Mouse (Mus musculus) layer of hippocampus, adult 18-20 months (tissue): ENCODE measurements around the gene Ccdc34. TPM values are rescaled to one million over a fixed set of nuclear protein-coding genes. Genes with fewer than 3 reads are reported as not detected.
"Not testable (repeated sequence)": the region's sequence is repeated elsewhere in the genome, so short reads cannot be mapped to it uniquely, and the experiment has no call there.

Experiments used
- DNase-seq, 2 experiments: peaks; one replicate each; pipeline ENCODE4 v3.0.0; 2022; ENCODE audit warnings: low spot score in 2 of 2
- total RNA-seq, 2 experiments: library from RNA; stranded (reverse); gene quantifications; 2 replicates each; pipeline ENCODE4 v1.2.3; 2021

Ccdc34 gene
- total RNA-seq, 2 experiments from 2014 or later = 14.1 to 15.3 TPM

DNA sequence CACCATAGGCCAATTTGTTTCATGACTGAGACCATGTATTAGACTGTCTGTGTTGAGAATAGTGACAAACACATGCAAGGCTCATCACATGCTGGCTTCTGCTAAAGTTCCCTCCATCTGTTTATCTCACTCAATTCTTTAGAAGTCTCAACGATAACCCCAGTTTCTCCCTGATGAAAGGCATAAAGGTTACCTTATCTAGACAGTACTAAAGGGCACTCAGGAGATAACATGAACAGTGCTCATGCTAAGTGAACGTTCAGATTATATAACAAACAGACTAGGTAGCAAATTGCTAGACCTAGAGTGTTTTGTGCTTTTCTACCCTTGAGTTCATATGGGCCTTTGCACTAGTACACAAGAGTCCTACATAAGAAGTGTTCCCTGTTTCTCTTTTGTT lies 59.6 kb downstream of the Ccdc34 start:
- no peak for DNase-seq

DNA sequence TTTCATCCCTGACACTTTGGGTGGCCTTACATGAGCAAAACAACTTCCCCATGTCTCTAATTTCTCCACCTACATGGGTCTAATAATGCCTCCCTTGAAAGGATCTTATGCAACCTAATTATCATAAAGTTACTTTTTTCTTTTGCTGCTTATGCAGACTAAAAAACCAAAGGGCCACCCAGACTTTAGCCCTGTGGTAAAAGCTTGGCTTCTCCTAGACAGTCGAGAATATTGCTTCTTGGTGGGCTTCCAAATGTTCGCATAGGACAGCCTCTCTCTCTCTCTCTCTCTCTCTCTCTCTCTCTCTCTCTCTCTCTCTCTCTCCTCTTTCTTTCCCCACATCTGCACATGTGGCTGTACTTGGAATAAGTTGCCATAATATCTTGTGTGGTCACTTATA lies 60.0 kb downstream of the Ccdc34 start:
- DNase-seq = no peak

DNA sequence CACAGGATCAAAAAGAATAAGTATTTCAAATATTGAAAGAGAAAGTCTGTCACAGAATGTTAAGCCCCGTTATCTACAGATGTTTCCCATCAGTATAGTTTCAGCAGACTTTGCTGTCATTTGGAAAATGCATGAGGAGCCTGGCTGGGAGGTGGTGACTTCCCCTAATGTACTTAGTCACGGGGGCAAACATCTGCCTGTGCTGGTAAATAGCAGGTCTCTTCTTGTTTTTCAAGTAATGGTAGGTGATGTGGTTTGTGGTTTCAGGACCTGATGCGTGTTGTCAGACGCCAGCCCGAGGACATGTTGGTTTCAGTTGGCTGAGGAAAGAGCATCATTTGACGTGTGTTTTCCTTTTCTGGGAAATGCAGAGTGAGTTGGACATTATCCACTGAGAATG lies 62.9 kb downstream of the Ccdc34 start:
- no peak for DNase-seq

DNA sequence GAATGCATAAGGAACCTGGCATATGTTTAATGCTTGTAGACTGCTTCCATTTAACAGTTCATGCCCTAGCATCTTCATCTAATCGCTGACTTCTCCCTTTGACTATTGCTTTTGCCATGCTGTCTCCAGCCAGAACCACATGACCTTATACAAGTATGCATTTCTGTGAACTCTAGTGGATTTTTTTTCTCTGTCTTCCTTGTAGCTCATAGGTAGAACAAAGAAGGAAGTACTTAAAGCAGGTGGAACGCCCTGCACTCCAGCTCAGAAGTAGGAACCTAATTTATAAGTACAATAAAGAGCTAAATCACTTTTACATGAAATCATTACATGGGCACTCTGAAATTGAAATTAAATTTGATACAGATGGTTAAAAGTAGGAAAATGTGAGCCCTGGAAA lies 65.4 kb downstream of the Ccdc34 start:
- DNase-seq = no peak

DNA sequence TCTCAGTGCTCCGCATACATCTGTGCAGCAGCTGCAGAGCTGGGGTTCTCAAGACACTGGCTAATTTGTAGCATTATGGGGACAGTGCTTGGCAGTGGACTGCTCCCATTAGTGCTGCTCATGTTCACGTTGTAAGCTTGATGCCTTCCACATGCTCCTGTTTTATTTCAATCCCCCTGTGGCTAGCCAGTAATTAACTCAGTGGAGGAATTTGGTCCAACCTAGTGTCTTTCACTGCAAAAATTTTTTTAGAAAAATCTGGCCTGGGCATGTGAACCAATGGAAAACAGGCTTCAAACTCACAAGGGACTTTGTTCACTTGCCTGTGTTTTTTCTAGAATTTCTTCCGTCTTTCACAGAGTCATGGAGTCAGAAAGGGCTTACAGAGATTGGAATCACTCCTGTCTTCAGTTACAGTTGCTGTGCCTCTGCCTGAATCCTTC lies 68.1 kb downstream of the Ccdc34 start:
- no peak for DNase-seq

DNA sequence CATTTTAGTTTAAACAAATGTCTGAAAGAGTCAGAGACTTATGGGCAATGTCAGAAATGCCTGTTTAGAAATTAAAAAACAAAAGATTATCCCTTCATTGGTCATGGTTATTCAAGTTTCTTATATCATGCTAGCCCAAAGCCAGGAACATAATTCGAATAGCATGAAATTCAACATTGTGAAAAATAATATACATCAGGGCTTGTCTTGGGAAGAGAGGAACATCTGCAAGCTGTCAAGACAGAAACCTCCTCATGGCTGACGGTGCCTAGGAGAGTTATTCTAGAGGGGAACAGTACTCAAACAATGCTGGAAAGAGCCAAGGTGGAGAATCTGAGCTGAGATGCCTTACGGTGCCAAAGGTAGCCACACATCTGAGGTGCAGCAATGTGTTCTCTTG lies 96.5 kb downstream of the Ccdc34 start:
- no peak for DNase-seq

DNA sequence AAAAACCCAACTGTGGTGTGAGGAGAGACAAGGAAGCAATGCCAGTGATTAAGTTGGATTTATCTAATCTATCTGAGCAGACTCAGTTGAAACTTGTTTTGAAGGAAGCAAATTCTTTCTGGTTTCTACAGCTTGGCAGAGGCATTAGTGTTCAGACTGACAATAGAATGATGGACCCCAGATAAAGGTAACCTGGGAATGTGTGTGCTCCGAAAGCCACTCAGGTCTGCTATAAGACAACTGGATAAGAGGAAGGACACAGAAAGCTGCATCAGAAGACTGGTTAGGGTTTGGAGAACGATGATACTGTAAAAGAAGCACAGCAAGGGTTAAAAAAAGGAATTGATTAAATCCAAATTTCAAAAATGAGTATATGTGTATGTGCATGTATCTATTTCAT lies 111.8 kb downstream of the Ccdc34 start:
- no peak for DNase-seq

DNA sequence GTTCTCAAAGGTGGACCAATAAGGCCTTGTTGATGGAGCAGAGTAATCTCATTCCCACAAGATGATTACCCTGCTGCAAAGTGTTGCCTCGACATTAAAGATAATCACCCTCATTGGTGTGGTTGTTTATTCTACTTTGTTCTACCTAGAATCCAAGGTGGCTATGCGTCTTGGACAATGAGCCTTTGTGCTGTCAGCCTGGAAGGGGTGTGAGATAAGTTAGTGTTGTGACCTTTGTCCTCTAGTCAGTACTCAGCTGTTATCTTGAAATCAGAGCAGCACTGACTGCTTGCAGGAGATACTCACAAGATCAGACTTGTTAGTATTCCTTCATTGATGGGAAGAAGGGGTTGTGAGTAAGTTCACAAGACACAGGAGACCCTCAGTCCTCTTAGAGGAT lies 114.0 kb downstream of the Ccdc34 start:
- no peak for DNase-seq

DNA sequence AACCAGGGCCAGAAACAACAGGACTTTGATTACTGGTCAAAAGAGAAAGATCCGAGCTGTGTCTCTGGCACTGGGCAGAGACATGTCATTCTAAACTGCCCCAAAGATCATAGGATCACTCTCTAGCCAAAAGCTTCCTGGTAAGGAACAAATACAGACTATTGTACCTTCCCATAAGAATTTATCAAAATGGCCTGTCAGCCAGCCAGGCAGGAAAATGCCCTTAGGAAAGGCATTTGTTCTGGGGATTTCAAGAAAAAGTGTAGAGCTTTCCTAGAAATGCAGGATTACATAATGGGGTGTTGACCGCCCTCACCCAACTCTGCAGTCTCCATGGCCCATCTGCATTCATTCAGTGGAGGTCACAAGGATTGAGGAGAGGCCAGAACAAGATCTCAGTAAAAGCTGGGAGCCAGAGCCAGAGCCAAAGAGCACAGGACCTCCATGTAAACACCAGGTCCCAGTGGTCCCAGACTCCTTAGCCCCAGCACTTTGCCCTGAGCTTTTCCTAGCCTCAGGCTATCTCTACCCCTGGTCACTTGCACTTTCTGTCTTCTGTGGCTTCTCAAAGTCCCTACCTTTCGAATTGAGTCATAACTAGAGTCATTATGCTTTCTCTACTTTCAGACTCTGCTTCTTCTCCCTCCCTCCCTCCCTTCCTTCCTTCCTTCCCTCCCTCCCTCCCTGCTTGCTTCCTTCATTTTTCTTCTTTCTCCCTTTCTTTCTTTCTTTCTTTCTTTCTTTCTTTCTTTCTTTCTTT lies 115.9 kb downstream of the Ccdc34 start:
- DNase-seq = no peak

DNA sequence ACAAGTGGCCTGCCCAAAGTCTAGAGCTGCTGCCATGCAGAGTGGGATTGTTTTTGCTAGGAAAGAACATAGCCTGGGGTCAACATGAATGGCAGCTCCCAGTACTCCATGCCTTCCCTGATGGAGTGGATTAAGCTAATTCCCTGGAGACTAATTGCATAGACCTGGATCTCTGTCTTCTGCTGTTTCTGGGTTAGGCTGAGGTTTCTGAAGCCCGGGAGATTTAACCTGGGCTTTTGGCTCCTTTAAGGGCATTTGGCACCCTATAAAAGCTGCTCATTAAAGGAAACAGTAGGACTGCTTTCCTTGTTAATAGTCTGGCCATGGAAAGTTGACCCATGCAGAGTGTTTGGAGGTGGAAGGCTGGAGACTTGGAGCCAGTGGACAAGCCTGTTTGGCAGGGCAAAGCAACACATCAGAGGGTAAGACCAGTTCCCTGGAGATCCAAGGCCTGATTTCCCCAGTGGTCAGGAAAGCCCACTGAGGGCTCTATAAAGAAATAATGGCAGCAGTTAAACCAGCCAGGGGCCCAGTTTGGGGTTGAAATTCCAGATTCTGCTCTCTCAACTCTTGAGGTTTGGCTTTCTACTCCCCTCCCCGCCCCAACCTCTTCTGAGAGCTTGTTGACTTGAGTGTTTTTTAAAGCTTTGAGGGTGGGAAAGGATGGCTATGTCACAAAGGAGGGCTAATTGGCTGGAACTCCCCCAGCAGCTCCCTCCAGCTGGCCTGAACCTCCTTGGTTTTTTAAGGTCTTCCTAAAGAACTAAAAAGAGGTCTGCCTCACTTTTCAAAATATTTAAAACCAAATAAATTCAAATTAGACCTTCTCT lies 117.4 kb downstream of the Ccdc34 start:
- DNase-seq = peak; percentile 19 to 42

DNA sequence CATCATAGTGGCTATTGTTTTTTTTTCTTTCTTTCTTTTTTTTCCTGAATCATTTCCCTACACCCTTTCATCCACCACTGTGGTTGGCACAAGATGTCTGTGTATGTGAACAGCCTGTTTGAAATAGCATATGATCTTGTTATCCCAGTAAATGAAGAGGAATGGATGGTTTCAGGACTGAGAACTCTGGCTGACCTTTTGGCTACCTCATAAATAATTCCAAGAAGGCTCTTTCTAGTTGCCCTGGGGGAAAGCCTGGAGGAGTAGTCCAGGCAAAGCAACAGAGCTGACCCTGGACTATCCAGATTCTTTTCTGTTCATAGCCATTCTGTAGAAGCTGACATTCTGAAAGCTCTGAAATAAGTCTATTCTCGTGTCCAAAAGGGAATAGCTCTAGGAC lies 119.7 kb downstream of the Ccdc34 start:
- DNase-seq = no peak

DNA sequence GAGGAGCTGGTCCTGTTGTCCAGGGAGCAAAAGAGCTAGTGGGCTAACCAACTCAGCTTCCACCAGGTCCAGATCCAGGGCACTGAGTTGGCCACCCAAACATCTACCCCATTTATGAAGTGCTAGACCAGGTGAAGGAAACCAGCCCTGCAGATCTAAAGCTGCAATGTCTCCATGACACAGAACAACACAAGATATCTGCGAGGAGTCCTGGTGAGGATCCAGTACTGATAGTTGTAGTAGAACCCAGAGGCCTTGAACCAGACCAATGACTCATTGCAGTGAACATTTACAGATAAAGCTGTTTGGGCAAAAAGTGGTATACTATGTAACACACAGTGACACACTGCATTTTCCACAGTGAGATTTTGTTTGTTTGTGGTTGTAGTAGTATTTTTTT lies 120.5 kb downstream of the Ccdc34 start:
- DNase-seq = no peak

DNA sequence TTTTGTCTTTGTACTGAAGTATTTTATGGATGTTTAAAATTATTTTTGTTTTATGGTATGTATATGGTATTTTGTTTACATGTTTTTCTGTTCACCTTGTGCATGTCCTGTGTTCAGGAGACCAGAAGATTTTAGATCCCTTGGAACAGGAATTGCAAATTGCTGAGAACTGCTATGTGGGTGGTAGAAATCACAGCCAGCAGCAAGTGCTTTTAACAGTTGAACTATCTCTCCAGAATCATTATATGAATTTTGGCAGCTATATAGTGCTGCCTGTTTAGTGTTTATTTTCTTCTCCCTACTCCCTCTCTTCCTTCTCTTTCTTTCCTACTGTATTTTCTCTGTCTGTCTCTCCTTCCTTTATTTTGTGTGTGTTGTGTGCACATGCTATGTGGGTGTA lies 130.4 kb downstream of the Ccdc34 start:
- not testable (repeated sequence) for DNase-seq

DNA sequence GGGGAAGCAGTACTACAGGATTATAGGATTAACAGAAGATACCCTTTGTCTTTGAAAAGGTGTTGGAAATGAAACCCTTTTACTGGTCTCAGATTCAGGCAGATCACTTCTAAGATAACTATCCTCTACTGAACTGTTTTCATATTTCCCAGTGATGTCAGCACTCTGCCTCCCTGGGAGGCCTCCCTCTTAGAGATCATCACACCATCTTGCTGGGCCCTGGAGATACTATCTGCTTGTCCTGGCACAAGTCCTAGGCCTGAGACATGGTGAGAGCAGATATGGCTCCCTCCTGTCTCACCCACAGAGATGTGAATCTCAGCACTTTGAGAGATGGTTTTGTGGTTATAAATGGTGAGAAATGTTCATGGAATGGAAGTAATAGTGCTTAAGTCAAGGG lies 131.6 kb downstream of the Ccdc34 start:
- DNase-seq = no peak

DNA sequence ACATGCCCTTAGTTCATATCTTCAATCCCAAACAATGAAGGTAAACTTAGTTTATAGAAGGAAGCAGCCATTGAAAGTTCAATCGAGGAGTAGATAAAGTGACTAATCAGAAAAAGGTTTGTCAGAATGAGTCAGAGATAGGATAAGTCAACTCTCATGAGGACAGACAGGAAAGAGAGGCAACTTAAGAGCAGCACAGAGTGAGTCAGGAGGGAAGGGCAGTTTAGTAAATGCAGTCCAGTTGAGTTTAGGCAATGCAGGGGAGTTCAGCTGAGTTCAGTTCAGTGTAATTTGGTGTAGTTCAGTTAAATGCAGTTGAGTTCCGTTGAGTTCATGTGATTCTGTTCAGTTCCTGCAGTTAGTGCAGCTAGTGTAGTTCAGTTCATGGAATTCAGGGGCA lies 138.7 kb downstream of the Ccdc34 start:
- DNase-seq = no peak

DNA sequence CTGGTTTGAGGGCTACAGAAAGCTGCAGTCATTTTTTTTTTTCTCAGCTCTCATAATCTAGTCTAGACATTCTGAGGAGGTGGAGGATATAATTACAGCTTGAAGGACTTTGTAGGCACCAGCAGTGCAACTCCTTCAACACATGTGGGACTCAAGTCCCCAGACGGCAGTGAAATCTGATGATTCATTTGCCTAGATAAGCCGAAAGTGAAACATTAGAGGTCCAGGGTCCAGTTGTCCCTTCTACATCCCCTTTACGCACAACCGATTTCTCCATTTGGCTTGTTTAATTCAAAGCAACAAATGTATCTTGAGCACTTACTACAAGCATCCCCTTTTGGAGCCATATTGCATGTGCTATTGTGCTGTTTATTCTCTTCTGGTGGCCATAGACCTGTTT lies 147.4 kb downstream of the Ccdc34 start:
- no peak for DNase-seq

DNA sequence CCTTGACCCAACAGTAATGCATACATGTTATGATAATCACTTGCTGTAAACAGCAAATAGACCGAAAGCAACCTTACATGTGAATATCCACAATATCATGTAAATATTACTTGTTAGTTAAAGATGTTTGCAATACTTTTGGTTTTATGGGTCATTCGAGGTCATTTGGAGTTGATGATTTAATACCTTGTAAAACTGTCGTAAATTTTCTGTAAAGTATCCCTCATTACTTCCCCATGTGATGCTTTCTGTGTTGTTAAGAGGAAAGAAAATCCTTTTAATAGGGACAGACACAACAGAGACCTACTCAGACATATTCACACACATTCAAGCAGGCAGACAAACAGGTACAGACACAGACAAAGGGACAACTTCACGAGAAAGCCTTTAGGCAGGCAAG lies 150.1 kb downstream of the Ccdc34 start:
- no peak for DNase-seq

DNA sequence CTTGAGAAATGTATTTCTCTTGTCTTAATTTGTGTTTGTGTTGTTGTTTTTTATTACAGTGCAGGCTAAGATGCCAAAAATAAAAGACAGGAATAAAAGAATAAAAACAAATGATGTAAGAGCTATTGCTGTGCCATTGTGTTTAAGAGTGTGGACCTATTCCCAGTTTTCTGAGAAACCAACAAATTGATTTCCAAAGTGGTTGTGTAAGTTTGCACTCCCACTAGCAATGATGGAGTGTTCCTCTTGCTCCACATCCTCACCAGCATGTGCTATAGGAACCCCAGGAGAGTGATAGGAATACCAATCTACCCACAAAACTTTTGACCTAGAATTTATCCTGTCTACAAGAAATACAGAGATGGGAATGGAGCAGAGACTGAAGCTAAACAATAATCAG lies 150.7 kb downstream of the Ccdc34 start:
- no peak for DNase-seq

DNA sequence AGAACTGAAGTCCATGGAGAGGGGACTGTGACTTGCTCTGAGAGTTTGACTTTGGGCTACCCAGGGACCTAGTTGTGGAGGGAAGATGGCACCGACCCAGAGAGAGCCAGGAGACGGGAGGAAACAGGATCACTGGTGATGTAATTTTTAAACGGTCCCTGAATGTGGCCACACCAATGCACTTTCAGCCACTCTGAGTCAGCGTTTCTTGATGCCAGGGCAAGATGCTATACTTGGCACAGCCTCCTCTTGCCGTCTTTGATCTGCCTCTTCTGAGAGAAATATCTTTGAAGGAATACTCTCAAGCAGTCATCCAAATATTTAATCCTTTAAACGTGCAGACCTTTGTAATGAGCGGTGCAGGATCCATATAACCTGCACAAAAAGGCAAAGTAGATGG lies 154.8 kb downstream of the Ccdc34 start:
- no peak for DNase-seq

DNA sequence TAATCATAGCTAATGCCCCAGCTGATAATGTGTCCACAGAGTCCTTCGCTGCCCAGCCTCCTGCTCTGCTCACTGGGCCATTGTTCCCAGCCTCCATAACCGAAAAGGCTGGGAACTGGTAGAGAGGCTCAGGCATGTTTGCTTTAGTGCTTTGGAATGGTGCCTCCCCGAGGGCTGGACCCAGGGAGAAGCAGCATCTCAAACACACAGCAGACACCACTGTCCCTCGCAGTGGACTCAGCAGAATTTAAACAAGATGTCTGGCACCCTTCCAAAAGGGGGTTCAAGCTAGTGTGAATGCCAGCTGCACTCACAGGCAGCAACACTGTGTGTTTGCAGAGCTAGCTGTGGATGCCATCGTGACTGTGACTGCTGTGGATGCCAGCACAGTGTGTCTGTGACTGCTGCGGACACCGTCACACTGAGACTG lies 156.2 kb downstream of the Ccdc34 start:
- no peak for DNase-seq

DNA sequence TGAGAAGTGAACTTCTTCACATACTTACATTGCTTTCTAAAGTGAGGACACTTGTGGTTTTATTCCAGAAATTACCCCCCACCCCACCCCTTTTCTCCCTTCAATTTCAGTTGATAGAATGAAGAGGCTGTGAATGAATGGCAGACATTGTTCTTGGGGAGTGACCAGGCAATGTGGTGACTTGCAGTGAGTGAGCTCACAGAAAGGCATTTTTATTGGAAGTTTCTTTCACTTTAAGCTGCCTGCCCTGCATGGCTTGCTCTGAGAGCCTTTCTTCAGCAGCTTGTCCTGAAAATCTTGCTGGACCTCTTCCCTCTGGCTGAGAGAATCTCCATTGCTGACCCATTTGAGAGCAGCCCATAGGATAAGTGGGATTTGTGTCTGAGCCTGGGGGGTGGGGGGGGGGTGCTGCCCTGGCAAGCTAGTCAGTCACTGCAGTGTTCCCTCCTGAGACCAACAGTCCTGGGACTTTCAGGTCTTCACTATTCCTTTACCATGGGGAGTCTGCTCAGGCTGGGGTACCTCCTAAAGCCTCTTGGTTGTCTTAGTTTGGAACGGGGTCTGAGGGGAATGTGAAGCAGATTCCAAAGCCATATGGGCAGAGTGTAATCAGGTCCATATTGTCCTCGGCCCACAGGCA lies 159.3 kb downstream of the Ccdc34 start:
- no peak for DNase-seq

DNA sequence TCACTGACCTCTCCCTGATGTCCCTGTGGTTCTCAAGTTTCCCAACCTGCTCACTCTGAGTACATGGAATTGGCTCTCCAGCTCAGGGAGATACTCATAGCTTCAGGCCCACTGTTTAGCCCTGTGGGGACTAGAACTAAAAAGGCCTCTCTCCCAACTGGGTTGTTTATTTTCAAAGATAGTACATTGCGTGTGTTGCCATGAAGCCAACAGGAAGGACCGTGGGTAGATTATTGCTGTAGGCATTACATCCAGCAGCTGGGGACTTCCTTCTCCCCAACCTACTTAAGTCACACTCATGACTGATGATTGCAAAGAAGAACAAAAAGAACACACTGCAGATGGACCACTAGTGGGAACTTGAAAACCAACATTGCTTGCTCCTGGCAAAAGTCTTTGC lies 159.8 kb downstream of the Ccdc34 start:
- no peak for DNase-seq
